Mouse (Mus musculus): Measurements from ENCODE around the gene Suv39h2. TPM values are rescaled to one million over a fixed set of nuclear protein-coding genes. Genes with fewer than 3 reads are reported as not detected.

The Suv39h2 gene
- total RNA-seq (2014; fragmentation: Nextera tagmentation): 11.7 and 14.5 TPM in 2 replicates
- total RNA-seq (2017): 16.6 and 24.4 TPM in 2 replicates

GRCm38 (mm10) chr2:3474861-3475283, at the start of gene Suv39h2:
Gene Suv39h2, minus strand, starts transcription at chr2:3475031.
- ATAC-seq (replicated peaks; ENCODE audit: poor library complexity, severe bottlenecking): peak; percentile 93

GRCm38 (mm10) chr2:3522558-3522957, 47.7 kb upstream of the Suv39h2 start:
- no peak for ATAC-seq (replicated peaks; ENCODE audit: poor library complexity, severe bottlenecking)

GRCm38 (mm10) chr2:3512552-3513454, 38.0 kb upstream of the Suv39h2 start, which contains the start of the genes Gm45902, Hspa14 and Cdnf:
Gene Gm45902, minus strand, starts transcription at chr2:3512790.
Gene Hspa14, minus strand, starts transcription at chr2:3512814.
Gene Cdnf, plus strand, starts transcription at chr2:3513030.
- ATAC-seq (replicated peaks; ENCODE audit: poor library complexity, severe bottlenecking): peak; percentile 91

GRCm38 (mm10) chr2:3512076-3512475, 37.2 kb upstream of the Suv39h2 start:
- peak; percentile 40 for ATAC-seq (replicated peaks; ENCODE audit: poor library complexity, severe bottlenecking)

GRCm38 (mm10) chr2:3500886-3501285, 26.1 kb upstream of the Suv39h2 start:
- ATAC-seq (replicated peaks; ENCODE audit: poor library complexity, severe bottlenecking): peak; percentile 60

GRCm38 (mm10) chr2:3499543-3499942, 24.7 kb upstream of the Suv39h2 start:
- ATAC-seq (replicated peaks; ENCODE audit: poor library complexity, severe bottlenecking): no peak

GRCm38 (mm10) chr2:3493833-3494409, 19.1 kb upstream of the Suv39h2 start:
- no peak for ATAC-seq (replicated peaks; ENCODE audit: poor library complexity, severe bottlenecking)

GRCm38 (mm10) chr2:3489816-3490215, 15.0 kb upstream of the Suv39h2 start:
- no peak for ATAC-seq (replicated peaks; ENCODE audit: poor library complexity, severe bottlenecking)

- ATAC-seq (replicated peaks; ENCODE audit: poor library complexity, severe bottlenecking): no peak
Observed at GRCm38 (mm10) chr2:3480239-3480638, 5.4 kb upstream of the Suv39h2 start.

- ATAC-seq (replicated peaks; ENCODE audit: poor library complexity, severe bottlenecking): 0 out of 2 replicates have a peak, but pooled peaks have one; percentile 4
Observed at GRCm38 (mm10) chr2:3475746-3476251, 968 bp upstream of the Suv39h2 start.

GRCm38 (mm10) chr2:3474361-3474805, 448 bp downstream of the Suv39h2 start:
- ATAC-seq (replicated peaks; ENCODE audit: poor library complexity, severe bottlenecking): peak; percentile 30

GRCm38 (mm10) chr2:3473891-3474290, 940 bp downstream of the Suv39h2 start:
- peak; percentile 26; the same call in 1 of the 2 replicates for ATAC-seq (replicated peaks; ENCODE audit: poor library complexity, severe bottlenecking)

GRCm38 (mm10) chr2:3456590-3456989, 18.2 kb downstream of the Suv39h2 start:
- ATAC-seq (replicated peaks; ENCODE audit: poor library complexity, severe bottlenecking): peak; percentile 42

- ATAC-seq (replicated peaks; ENCODE audit: poor library complexity, severe bottlenecking): no peak
Observed at GRCm38 (mm10) chr2:3453096-3453495, 21.7 kb downstream of the Suv39h2 start.

- no peak for ATAC-seq (replicated peaks; ENCODE audit: poor library complexity, severe bottlenecking)
Observed at GRCm38 (mm10) chr2:3449431-3449830, 25.4 kb downstream of the Suv39h2 start.

- no peak for ATAC-seq (replicated peaks; ENCODE audit: poor library complexity, severe bottlenecking)
Observed at GRCm38 (mm10) chr2:3445984-3446383, 28.8 kb downstream of the Suv39h2 start.

GRCm38 (mm10) chr2:3444206-3444605, 30.6 kb downstream of the Suv39h2 start:
- no peak for ATAC-seq (replicated peaks; ENCODE audit: poor library complexity, severe bottlenecking)

- ATAC-seq (replicated peaks; ENCODE audit: poor library complexity, severe bottlenecking): no peak
Observed at GRCm38 (mm10) chr2:3437956-3438355, 36.9 kb downstream of the Suv39h2 start.

- no peak for ATAC-seq (replicated peaks; ENCODE audit: poor library complexity, severe bottlenecking)
Observed at GRCm38 (mm10) chr2:3435369-3436061, 39.3 kb downstream of the Suv39h2 start.

GRCm38 (mm10) chr2:3430956-3431355, 43.9 kb downstream of the Suv39h2 start:
- ATAC-seq (replicated peaks; ENCODE audit: poor library complexity, severe bottlenecking): no peak
